Mouse (Mus musculus): ENCODE measurements around the gene Bcas3.

GRCm38 (mm10) chr11:85518025-85518756 lies 165.2 kb downstream of the Bcas3 start:
- 0 out of 2 replicates have a peak, but pooled peaks have one; percentile 12 for TF ChIP-seq CTCF (IDR thresholded peaks at IDR 0.05; ENCODE audit: low read depth, low read length)
- no peak for TF ChIP-seq GATA1 (IDR thresholded peaks at IDR 0.05; ENCODE audit: borderline replicate concordance, low read length)

Data from G1E (cell line).